Mouse (Mus musculus) neural tube, postnatal 0 days (tissue): Measurements from ENCODE around the gene Gm20920. TPM values are rescaled to one million over a fixed set of nuclear protein-coding genes. Genes with fewer than 3 reads are reported as not detected.

ENCODE experiments used
- polyA plus RNA-seq: library from polyadenylated mRNA; unstranded; fragments of >200 nt; fragmentation: Nextera tagmentation; extraction: Ambion mirVana; gene quantifications from 2 replicates; pipeline ENCODE4 v1.2.1, GENCODE M21; 2015

The Gm20920 gene
- polyA plus RNA-seq: not detected in 2 replicates

DNA sequence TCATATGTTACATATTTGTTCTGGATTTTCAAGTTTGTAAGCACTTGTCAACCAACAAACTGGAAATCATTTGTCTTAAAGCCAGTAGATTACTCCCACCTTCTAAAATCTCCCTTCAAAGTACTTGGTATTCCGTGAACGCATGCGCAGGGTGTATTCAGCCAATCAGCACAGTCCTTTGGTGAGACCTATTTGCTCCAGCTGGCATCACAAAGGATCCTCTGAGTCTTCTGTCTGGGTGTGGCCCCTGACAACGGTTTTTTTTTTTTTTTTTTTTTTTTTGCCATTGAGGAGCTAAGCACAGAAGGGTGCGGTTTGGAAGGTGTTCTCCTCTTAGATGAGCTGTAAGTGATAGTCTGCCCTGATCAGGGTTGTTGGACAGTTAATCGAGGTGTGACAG lies at the start of gene Gm20920:
Gene Gm20920 (plus strand): TSS at position 301 of the 400 bp plus-strand sequence.

